In genomic region chr1:78647317-78647885, GRCm38 (mm10) we compare ENCODE assay signal across 20 mouse cellular contexts. TPM values are rescaled to one million over a fixed set of nuclear protein-coding genes. Genes with fewer than 3 reads are reported as not detected.
A peak's percentile ranks its signal among the peaks of the same experiment; 100 is the strongest.
DNase-seq lines count a peak whose midpoint lies in the region; ATAC-seq and TF ChIP-seq lines count a peak whose summit lies in the region.
"Had no signal": no experiment of that assay in that cellular context is flagged by ENCODE, and none has a peak within 500 bp of the region (broad histone marks: within the 10 kb centered on the region; RNA-seq: fewer than 3 reads in every experiment).

No protein-coding gene starts in this region.

- no peak overlapping the region for H3K27ac ChIP-seq in lung, embryonic 16.5 days (ENCODE audit: low read length)
- H3K27ac ChIP-seq in embryonic facial prominence, embryonic 14.5 days (replicated peaks; ENCODE audit: low read depth, low read length), result no peak overlapping the region
- H3K27ac ChIP-seq: forebrain, embryonic 15.5 days; neural tube, embryonic 13.5 days had no signal

- no peaks in the 10 kb centered on the region for H3K27me3 ChIP-seq in lung, embryonic 16.5 days (ENCODE audit: control insufficient read depth, insufficient read depth, low read depth, low read length)
- H3K27me3 ChIP-seq in embryonic facial prominence, embryonic 14.5 days (replicated peaks; ENCODE audit: control insufficient read depth, insufficient read depth, low read length), result no peaks in the 10 kb centered on the region
- H3K27me3 ChIP-seq: forebrain, embryonic 15.5 days; neural tube, embryonic 13.5 days had no signal

- no peak overlapping the region for H3K9ac ChIP-seq in lung, embryonic 16.5 days (ENCODE audit: low read length)
- H3K9ac ChIP-seq in embryonic facial prominence, embryonic 14.5 days (ENCODE audit: low read depth, low read length), result no peak overlapping the region
- H3K9ac ChIP-seq: forebrain, embryonic 15.5 days; liver, postnatal 0 days; neural tube, embryonic 13.5 days had no signal

- no peaks in the 10 kb centered on the region for H3K9me3 ChIP-seq in lung, embryonic 16.5 days (ENCODE audit: control insufficient read depth, low read length)
- H3K9me3 ChIP-seq in embryonic facial prominence, embryonic 14.5 days (ENCODE audit: control insufficient read depth, low read length), result no peaks in the 10 kb centered on the region
- H3K9me3 ChIP-seq: forebrain, embryonic 15.5 days; neural tube, embryonic 13.5 days had no signal

- TF ChIP-seq CTCF in lung, adult 2 months (IDR thresholded peaks at IDR 0.05; ENCODE audit: insufficient read depth, low read length), result no peak

- DNase-seq in kidney, adult 11 months, result peak; percentile 2
- no peak for DNase-seq in kidney, adult 18-20 months
- no peak for DNase-seq in lung, adult 2 months
- DNase-seq in embryonic facial prominence, embryonic 14.5 days (ENCODE audit: low spot score), result peak; percentile 65
- peak; percentile 61 for DNase-seq in lung, postnatal 36 days
- no peak for DNase-seq in cerebellum, postnatal 36 days
- no peak for DNase-seq in Muller cell, postnatal 12 days (ENCODE audit: inconsistent ontology term)
- DNase-seq: B cell, adult 2 months; cerebellum, adult 18-20 months; kidney, postnatal 25 days; liver; liver, postnatal 0 days; right cerebral cortex, postnatal 25 days; thymus, postnatal 4 days had no signal

- no peaks in the 10 kb centered on the region for H3K36me3 ChIP-seq in lung, embryonic 16.5 days (ENCODE audit: control insufficient read depth, insufficient read depth, low read length)
- H3K36me3 ChIP-seq in embryonic facial prominence, embryonic 14.5 days (ENCODE audit: control insufficient read depth, insufficient read depth, low read length), result no peaks in the 10 kb centered on the region
- H3K36me3 ChIP-seq: forebrain, embryonic 15.5 days; neural tube, embryonic 13.5 days had no signal

- H3K4me1 ChIP-seq in lung, embryonic 16.5 days (replicated peaks; ENCODE audit: control insufficient read depth, insufficient read depth, low read length), result peaks cover 11% of the 10 kb centered on the region; the same call in 1 of the 2 replicates
- no peaks in the 10 kb centered on the region; the same call in 1 of the 2 replicates for H3K4me1 ChIP-seq in lung, adult 2 months (ENCODE audit: control insufficient read depth, insufficient read depth, low read length)
- H3K4me1 ChIP-seq in embryonic facial prominence, embryonic 14.5 days (ENCODE audit: control insufficient read depth, insufficient read depth, low read length), result peaks cover 11% of the 10 kb centered on the region
- H3K4me1 ChIP-seq: forebrain, embryonic 15.5 days; neural tube, embryonic 13.5 days had no signal

- peak; percentile 49 for ATAC-seq in lung, embryonic 16.5 days (ENCODE audit: low read depth)
- ATAC-seq in embryonic facial prominence, embryonic 14.5 days (ENCODE audit: low read depth), result no peak
- ATAC-seq: forebrain, embryonic 15.5 days; hindbrain, embryonic 16.5 days; liver, postnatal 0 days had no signal

- H3K4me3 ChIP-seq in lung, embryonic 16.5 days (ENCODE audit: low read length), result no peak overlapping the region
- no peak overlapping the region for H3K4me3 ChIP-seq in lung, adult 2 months (replicated peaks; ENCODE audit: extremely low read depth, low read depth, low read length)
- no peak overlapping the region for H3K4me3 ChIP-seq in embryonic facial prominence, embryonic 14.5 days (ENCODE audit: low read depth, low read length)
- H3K4me3 ChIP-seq: forebrain, embryonic 15.5 days; neural tube, embryonic 13.5 days had no signal

- 43% methylated on average over 8 of the region's 8 CpGs for WGBS in lung, embryonic 16.5 days
- WGBS in lung, adult 2 months, result 48% methylated on average over 8 of the region's 8 CpGs
- 41% methylated on average over 8 of the region's 8 CpGs for WGBS in embryonic facial prominence, embryonic 14.5 days

- no peak overlapping the region for H3K4me2 ChIP-seq in lung, embryonic 16.5 days (ENCODE audit: low read depth, low read length)
- H3K4me2 ChIP-seq in embryonic facial prominence, embryonic 14.5 days (ENCODE audit: low read depth, low read length), result no peak overlapping the region
- H3K4me2 ChIP-seq: forebrain, embryonic 15.5 days; heart, embryonic 11.5 days; midbrain, embryonic 11.5 days; neural tube, embryonic 13.5 days had no signal

- TF ChIP-seq POLR2A in lung, adult 2 months (IDR thresholded peaks at IDR 0.05; ENCODE audit: borderline replicate concordance, extremely low read depth, low read depth, low read length), result no peak

RNA-seq across cellular contexts. Expression of gene Acsl3, which starts 10.2 kb away (rescaled TPM):
- 38.5 and 40.7 TPM in 2 replicates for polyA plus RNA-seq in lung, embryonic 16.5 days (2015; fragmentation: Nextera tagmentation; extraction: Ambion mirVana)
- 4.1 and 6.6 TPM in 2 replicates for polyA plus RNA-seq in lung, adult 2 months (2012; rRNA removed)
- 71.3 and 76.9 TPM in 2 replicates for polyA plus RNA-seq in embryonic facial prominence, embryonic 14.5 days (2014; fragmentation: Nextera tagmentation; extraction: Ambion mirVana)

RNA-seq across cellular contexts. Expression of gene Utp14b, which starts 10.4 kb away (rescaled TPM):
- 2.8 and 3.1 TPM in 2 replicates for polyA plus RNA-seq in lung, embryonic 16.5 days (2015; fragmentation: Nextera tagmentation; extraction: Ambion mirVana)
- 0.51 and 0.83 TPM in 2 replicates for polyA plus RNA-seq in lung, adult 2 months (2012; rRNA removed)
- polyA plus RNA-seq in embryonic facial prominence, embryonic 14.5 days (2014; fragmentation: Nextera tagmentation; extraction: Ambion mirVana), result 3.7 and 4.8 TPM in 2 replicates

Comparison
In these comparisons a context has a peak if more than half of its experiments do, and no peak if none do; other contexts are left out.
1. DNase-seq: peak in kidney, adult 11 months (single experiment), embryonic facial prominence, embryonic 14.5 days (single experiment) and lung, postnatal 36 days (single experiment); none in kidney, adult 18-20 months (single experiment), lung, adult 2 months (single experiment), cerebellum, postnatal 36 days (0 of 2) and Muller cell, postnatal 12 days (single experiment).